Mouse (Mus musculus) erythroblast, embryonic 14.5 days (primary cell): ENCODE measurements around the gene Meiob. TPM values are rescaled to one million over a fixed set of nuclear protein-coding genes. Genes with fewer than 3 reads are reported as not detected.

Source experiments
- H3K27me3 ChIP-seq: 2 replicates; pipeline ENCODE4 v1.6.1; 2012; ENCODE audit warnings: inconsistent platforms; ENCODE audit not compliant: control insufficient read depth
- H3K36me3 ChIP-seq: 2 replicates; pipeline ENCODE4 v1.6.1; 2012; ENCODE audit warnings: mild to moderate bottlenecking, inconsistent platforms; ENCODE audit not compliant: control insufficient read depth
- H3K4me1 ChIP-seq: 2 replicates; pipeline ENCODE4 v1.6.1; 2012; ENCODE audit warnings: inconsistent platforms; ENCODE audit not compliant: control insufficient read depth
- H3K4me3 ChIP-seq: replicated peaks from 2 replicates; pipeline ENCODE3; 2012; ENCODE audit warnings: moderate library complexity, mild to moderate bottlenecking, inconsistent platforms
- H3K9me3 ChIP-seq: 2 replicates; pipeline ENCODE4 v1.6.1; 2012; ENCODE audit warnings: low read length, inconsistent platforms, mixed read lengths; ENCODE audit not compliant: control insufficient read depth
- GATA1 ChIP-seq: IDR thresholded peaks from 2 replicates; pipeline ENCODE4 v1.6.1; 2012; ENCODE audit warnings: low read length, inconsistent platforms, mixed read lengths
- TAL1 ChIP-seq: IDR thresholded peaks from 3 replicates; pipeline ENCODE4 v1.6.1; 2012; ENCODE audit warnings: low read length, inconsistent platforms, mixed read lengths
- polyA plus RNA-seq: library from polyadenylated mRNA; stranded (reverse); fragments of >175 nt; gene quantifications from 2 replicates; pipeline ENCODE4 v1.2.3, GENCODE M21; 2012

The Meiob gene
- polyA plus RNA-seq, 1 experiment, result not detected

- H3K4me1 ChIP-seq, result peaks cover 3% of the 10 kb centered on the region
- H3K27me3 ChIP-seq, result no peaks in the 10 kb centered on the region
- H3K4me3 ChIP-seq, result no peak overlapping the region
- H3K36me3 ChIP-seq, result no peaks in the 10 kb centered on the region
- TF ChIP-seq TAL1 (no peak), GATA1 (no peak)
- no peaks in the 10 kb centered on the region for H3K9me3 ChIP-seq
Measured at GRCm38 (mm10) chr17:24815256-24815655, 11.2 kb downstream of the Meiob start.

DNA sequence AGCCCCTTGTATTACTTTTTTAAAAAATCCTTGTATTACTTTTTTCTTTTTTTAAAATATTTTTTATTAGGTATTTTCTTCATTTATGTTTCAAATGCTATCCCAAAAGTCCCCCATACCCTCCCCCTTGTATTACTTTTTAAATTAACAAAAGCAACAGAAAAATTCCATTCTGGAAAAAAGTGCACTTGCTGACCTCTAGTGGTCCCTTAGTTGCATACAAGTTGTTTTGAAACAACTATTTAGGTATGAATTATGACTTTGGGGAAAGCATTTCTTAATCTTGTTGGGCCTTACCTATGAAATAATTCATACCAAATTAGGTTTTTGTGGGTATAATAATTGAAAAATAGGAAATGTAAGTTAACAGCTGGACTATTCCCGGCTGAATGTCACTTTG lies 13.4 kb downstream of the Meiob start:
- H3K4me1 ChIP-seq, result peaks cover 3% of the 10 kb centered on the region
- TF ChIP-seq GATA1, result no peak
- TF ChIP-seq TAL1, result no peak
- no peaks in the 10 kb centered on the region for H3K9me3 ChIP-seq
- peaks cover 8% of the 10 kb centered on the region for H3K27me3 ChIP-seq
- H3K36me3 ChIP-seq, result no peaks in the 10 kb centered on the region
- no peak overlapping the region for H3K4me3 ChIP-seq

GRCm38 (mm10) chr17:24818172-24818571 lies 14.1 kb downstream of the Meiob start:
- Histone ChIP-seq H3K4me1 (peaks cover 3% of the 10 kb centered on the region), H3K27me3 (peaks cover 8% of the 10 kb centered on the region), H3K4me3 (no peak overlapping the region), H3K36me3 (no peaks in the 10 kb centered on the region), H3K9me3 (no peaks in the 10 kb centered on the region)
- TF ChIP-seq GATA1, result no peak
- no peak for TF ChIP-seq TAL1

DNA sequence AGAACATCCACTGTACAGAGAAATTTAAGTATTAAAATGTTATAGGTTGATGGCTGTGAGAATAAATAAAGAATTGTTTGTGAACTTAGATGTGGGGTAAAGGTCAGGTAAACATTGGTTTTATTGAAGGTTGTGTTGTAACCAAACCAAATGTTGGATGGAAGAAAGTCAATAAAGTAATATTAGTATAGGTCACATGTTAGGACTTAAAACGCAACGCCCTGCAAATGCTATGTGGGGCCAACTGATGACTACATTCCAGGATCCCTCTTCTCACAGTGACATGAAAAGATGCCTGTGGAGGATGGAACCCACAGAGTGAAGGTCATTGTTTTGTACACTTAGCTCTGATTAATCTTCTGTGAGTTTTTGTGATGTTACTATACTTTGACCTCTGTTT lies 15.4 kb downstream of the Meiob start:
- Histone ChIP-seq H3K36me3 (no peaks in the 10 kb centered on the region), H3K9me3 (no peaks in the 10 kb centered on the region), H3K27me3 (peaks cover 8% of the 10 kb centered on the region), H3K4me3 (no peak overlapping the region), H3K4me1 (peaks cover 3% of the 10 kb centered on the region)
- no peak for TF ChIP-seq GATA1
- TF ChIP-seq TAL1, result no peak

- H3K36me3 ChIP-seq, result no peaks in the 10 kb centered on the region
- H3K9me3 ChIP-seq, result no peaks in the 10 kb centered on the region
- TF ChIP-seq TAL1 (no peak), GATA1 (no peak)
- no peak overlapping the region for H3K4me3 ChIP-seq
- no peaks in the 10 kb centered on the region for H3K4me1 ChIP-seq
- H3K27me3 ChIP-seq, result peaks cover 10% of the 10 kb centered on the region
Measured at GRCm38 (mm10) chr17:24821351-24822280, 17.5 kb downstream of the Meiob start.

DNA sequence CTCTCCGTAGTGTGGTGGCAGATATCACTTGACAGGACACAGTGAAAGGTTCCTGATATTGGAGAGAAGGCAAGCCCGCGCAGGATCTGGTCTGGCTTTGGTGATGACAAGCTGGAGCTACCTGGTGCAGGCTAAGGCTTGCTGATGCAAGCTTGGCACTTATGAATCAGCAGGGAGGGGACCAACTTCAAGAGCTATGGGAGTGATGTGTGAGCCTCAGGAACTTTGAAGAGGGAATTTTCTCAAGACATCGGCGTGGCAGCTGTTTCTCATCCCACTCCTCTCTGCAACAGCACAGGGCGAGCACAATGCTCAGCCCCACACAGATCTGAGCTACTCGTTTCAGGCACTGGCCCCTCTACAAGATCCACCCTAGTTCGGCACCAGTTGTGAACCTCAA lies 35.8 kb downstream of the Meiob start, which contains the start of gene Hagh:
TSS of gene Hagh (plus strand) at position 302 of the 400 bp plus-strand sequence.
- no peaks in the 10 kb centered on the region; the same call in 1 of the 2 replicates for H3K36me3 ChIP-seq
- H3K4me1 ChIP-seq, result peaks cover 14% of the 10 kb centered on the region
- no peaks in the 10 kb centered on the region for H3K9me3 ChIP-seq
- peaks cover 44% of the 10 kb centered on the region for H3K27me3 ChIP-seq
- no peak within 1 kb of the TSS for H3K4me3 ChIP-seq
- TF ChIP-seq TAL1 (no peak), GATA1 (no peak)

DNA sequence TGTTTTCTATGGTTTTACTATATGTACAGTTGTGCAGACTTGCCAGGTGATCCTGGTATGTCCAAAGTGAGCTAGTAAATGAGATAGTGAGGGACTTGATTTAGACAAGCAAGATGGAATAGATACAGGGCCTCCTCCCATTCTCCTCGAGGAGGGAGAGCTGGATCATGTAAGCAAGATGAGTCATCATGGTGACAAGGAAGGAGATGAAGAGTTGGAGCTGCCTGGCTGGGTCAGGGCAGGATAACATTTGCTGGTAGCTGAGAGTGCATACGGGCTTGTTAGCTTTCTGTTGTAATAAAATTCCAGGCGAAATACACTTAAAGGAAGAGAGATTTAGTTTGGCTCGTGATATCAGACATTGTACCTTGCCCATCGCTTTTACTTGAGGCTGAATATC lies 36.3 kb downstream of the Meiob start:
- H3K27me3 ChIP-seq, result peaks cover 41% of the 10 kb centered on the region
- no peaks in the 10 kb centered on the region for H3K9me3 ChIP-seq
- H3K36me3 ChIP-seq, result no peaks in the 10 kb centered on the region; the same call in 1 of the 2 replicates
- H3K4me1 ChIP-seq, result peaks cover 17% of the 10 kb centered on the region
- TF ChIP-seq TAL1, result no peak
- H3K4me3 ChIP-seq, result no peak overlapping the region

GRCm38 (mm10) chr17:24841133-24841532 lies 37.0 kb downstream of the Meiob start:
- TF ChIP-seq TAL1 (no peak), GATA1 (no peak)
- Histone ChIP-seq H3K4me1 (peaks cover 21% of the 10 kb centered on the region), H3K4me3 (no peak overlapping the region), H3K9me3 (no peaks in the 10 kb centered on the region), H3K27me3 (peaks cover 36% of the 10 kb centered on the region), H3K36me3 (peaks cover 2% of the 10 kb centered on the region)

GRCm38 (mm10) chr17:24842631-24843030 lies 38.5 kb downstream of the Meiob start:
- Histone ChIP-seq H3K4me1 (peaks cover 33% of the 10 kb centered on the region), H3K4me3 (no peak overlapping the region), H3K27me3 (peaks cover 26% of the 10 kb centered on the region), H3K36me3 (peaks cover 13% of the 10 kb centered on the region), H3K9me3 (no peaks in the 10 kb centered on the region)
- TF ChIP-seq GATA1, result no peak
- no peak for TF ChIP-seq TAL1

DNA sequence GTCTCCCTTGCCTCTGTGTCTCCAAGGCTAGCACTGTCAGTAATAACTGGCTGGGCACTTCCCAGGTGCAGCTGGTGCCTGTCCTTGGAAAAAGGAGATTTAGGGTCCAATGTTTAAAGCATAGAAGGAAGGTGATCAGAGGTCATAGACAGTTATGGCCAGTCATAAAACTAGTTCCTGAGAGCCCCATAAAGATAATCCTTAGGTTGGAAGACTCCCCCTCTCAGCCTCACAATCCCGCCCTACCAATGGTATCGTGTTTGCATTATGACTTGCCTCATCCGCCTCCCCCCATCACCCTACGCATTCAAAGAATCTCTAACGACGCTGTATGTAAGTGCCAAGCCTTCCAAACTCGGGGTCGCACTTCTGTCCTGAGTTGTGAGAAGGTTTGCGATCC lies 40.4 kb downstream of the Meiob start:
- Histone ChIP-seq H3K9me3 (no peaks in the 10 kb centered on the region), H3K36me3 (peaks cover 15% of the 10 kb centered on the region), H3K4me1 (peaks cover 47% of the 10 kb centered on the region), H3K27me3 (peaks cover 22% of the 10 kb centered on the region), H3K4me3 (no peak overlapping the region)
- TF ChIP-seq GATA1 (no peak), TAL1 (no peak)
